Mouse (Mus musculus): ENCODE data around the gene Gm11114. TPM values are rescaled to one million over a fixed set of nuclear protein-coding genes. Genes with fewer than 3 reads are reported as not detected.
A peak's percentile ranks its signal among the peaks of the same experiment; 100 is the strongest.

Gm11114 gene
- polyA plus RNA-seq, 1 experiment: not detected

DNA sequence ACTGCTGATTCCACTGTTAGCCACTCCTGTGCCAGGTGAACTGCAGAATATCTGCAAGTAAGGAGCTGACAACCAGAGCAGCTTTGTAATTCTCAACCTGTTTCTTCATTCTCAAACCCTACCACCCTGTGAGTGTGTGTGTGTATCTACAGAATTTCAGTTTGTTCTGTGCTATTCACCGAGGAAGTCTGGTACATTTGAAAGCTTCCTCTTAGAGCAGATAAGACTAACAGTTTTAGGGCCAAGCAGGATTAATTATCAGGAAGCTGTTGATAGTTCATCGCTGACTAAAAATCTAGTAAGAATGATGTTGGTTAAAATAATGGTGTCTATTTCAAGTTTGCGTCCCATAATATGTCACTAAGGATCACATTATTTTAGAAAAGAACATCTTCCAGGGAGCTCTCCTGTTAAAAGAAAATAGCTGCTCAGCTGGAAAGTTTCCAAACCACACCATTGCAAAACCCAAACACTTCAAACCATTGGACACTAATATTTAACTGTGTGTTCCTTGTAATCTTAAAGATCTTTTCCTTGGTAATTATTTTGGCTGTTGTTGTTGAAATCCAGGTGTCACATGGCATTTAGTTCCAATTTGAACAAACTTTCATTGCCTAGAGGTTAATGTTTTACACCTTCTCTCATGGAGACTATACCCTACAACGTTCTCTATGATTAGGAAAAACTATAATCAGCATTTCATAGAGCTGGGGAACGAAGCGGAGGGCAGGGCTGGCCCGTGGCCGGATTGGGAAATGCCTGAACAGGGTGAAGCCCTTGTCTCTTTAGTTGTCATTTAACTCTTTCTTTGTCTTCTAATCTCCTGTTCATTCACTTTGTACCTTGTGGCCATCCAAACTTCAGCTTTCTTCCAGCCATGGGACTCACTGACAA is 30.6 kb downstream of the Gm11114 start:
- WGBS: 10% methylated on average over 8 of the region's 8 CpGs
- Histone ChIP-seq H3K27ac (ENCODE audit: control insufficient read depth, insufficient read depth, low read depth, low read length, poor library complexity) (peak overlapping the region; percentile 24; the same call in 1 of the 2 replicates), H3K4me3 (replicated peaks; ENCODE audit: control insufficient read depth, low read depth, low read length) (no peak overlapping the region), H3K4me1 (ENCODE audit: control insufficient read depth, insufficient read depth, low read length) (no peaks in the 10 kb centered on the region; the same call in 1 of the 2 replicates)
- TF ChIP-seq CTCF (IDR thresholded peaks at IDR 0.05; ENCODE audit: control insufficient read depth, insufficient read depth, low read length): no peak

DNA sequence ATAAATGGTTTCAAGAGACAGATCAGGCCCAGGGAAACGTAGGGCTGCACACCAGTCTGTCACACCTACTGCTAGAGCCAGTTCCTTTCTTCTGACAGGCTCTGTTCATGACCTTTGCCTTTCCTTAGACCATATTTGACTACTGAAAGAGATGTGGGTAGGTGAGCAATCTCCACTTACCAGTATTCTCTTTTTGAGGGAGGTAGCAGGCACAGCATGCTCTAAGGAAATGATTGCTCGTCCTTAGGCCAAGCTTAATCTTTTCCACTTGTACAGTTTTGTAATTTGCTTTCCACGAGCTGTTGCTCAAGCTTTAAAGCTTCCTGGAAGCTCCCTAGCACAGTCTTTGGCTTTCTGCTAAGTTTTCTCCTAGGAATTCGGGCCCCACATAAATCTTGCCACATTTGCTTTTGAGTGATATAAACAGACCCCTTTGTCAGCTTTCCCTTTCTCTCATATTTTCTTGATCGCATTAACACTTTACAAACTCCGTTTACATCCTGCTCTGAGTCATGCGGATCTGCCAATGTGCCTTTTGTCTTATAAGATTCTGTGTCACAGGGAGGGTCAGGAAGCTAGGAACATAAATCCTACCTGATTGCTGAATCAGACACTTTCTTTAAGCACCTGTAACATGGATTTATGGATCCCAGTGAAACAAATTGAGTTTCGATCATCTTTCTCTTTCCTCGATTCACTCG is 35.4 kb downstream of the Gm11114 start:
- 67% methylated on average over 10 of the region's 10 CpGs for WGBS
- TF ChIP-seq CTCF (IDR thresholded peaks at IDR 0.05; ENCODE audit: control insufficient read depth, insufficient read depth, low read length): no peak
- no peak for TF ChIP-seq POLR2A (IDR thresholded peaks at IDR 0.05; ENCODE audit: borderline replicate concordance, control insufficient read depth, low read depth, low read length)
- Histone ChIP-seq H3K27ac (ENCODE audit: control insufficient read depth, insufficient read depth, low read depth, low read length, poor library complexity) (no peak overlapping the region), H3K4me1 (ENCODE audit: control insufficient read depth, insufficient read depth, low read length) (no peaks in the 10 kb centered on the region; the same call in 1 of the 2 replicates), H3K4me3 (replicated peaks; ENCODE audit: control insufficient read depth, low read depth, low read length) (no peak overlapping the region)

DNA sequence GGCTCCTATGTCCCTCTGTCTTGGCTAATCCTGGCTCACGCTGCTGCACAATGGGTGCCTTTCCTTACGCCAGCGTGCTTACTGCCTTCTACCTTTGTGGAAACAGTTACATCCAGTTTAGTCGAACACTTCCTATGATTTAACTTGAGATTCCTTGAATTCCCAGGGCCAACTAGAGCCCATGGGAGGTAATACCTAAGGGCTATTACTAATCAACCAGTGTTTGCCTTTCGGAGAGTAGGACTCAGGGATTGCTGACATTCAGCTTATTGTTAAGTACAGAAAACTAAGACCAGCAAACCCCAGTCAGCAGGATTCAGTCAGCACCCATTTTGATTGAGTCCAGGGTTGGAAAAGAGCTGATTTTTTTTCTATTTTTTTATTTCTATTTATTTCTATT is 43.0 kb downstream of the Gm11114 start:
- TF ChIP-seq CTCF (IDR thresholded peaks at IDR 0.05; ENCODE audit: control insufficient read depth, insufficient read depth, low read length): no peak
- no peak for TF ChIP-seq POLR2A (IDR thresholded peaks at IDR 0.05; ENCODE audit: borderline replicate concordance, control insufficient read depth, low read depth, low read length)
- Histone ChIP-seq H3K4me1 (ENCODE audit: control insufficient read depth, insufficient read depth, low read length) (no peaks in the 10 kb centered on the region; the same call in 1 of the 2 replicates), H3K4me3 (replicated peaks; ENCODE audit: control insufficient read depth, low read depth, low read length) (no peak overlapping the region), H3K27ac (ENCODE audit: control insufficient read depth, insufficient read depth, low read depth, low read length, poor library complexity) (no peak overlapping the region)
- 71% methylated on average over 5 of the region's 5 CpGs for WGBS

DNA sequence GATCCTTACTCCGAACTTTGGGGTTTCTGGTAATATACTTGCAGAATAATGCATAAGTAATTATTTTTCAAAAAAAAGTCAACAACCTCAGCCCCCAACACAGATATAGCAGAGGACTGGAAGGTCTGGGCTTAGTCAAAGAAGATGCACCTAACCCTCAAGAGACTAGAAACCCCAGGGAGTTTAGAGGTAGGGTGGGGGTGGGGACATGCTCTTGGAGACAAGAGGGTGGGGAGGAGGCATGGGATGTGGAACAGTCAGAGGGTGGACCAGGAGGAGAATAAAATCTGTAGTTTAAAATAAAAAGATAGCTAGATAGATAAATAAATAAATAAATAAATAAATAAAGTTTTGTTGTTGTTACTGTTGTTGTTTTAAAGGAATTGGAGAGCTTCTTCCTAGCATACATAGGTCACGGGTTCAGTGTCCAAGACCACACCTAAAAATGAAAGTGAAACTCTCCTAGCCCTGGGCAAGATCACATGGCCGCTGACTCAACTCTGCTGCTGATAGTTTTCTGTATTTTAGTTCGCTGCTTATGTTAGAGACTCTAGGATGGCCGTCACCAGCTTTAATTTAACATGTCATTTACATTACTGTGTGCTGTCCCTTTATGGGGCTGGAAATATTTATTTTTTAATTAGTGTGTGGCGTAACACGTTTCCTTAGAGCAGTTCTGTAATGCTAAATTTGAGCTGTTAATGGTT is 44.7 kb downstream of the Gm11114 start:
- H3K27ac ChIP-seq (ENCODE audit: control insufficient read depth, insufficient read depth, low read depth, low read length, poor library complexity): no peak overlapping the region
- 51% methylated on average over 7 of the region's 7 CpGs for WGBS
- peak overlapping the region; percentile 53 for H3K4me3 ChIP-seq (replicated peaks; ENCODE audit: control insufficient read depth, low read depth, low read length)
- TF ChIP-seq CTCF (IDR thresholded peaks at IDR 0.05; ENCODE audit: control insufficient read depth, insufficient read depth, low read length): no peak
- TF ChIP-seq POLR2A (IDR thresholded peaks at IDR 0.05; ENCODE audit: borderline replicate concordance, control insufficient read depth, low read depth, low read length): no peak
- H3K4me1 ChIP-seq (ENCODE audit: control insufficient read depth, insufficient read depth, low read length): no peaks in the 10 kb centered on the region; the same call in 1 of the 2 replicates

Other genes starting within 250 kb of the Gm11114 start
- 6.8 and 11.4 TPM in 2 replicates for gene Tent5a, start 14.6 kb downstream of the Gm11114 start, polyA plus RNA-seq (2011; ENCODE audit: insufficient read depth, insufficient read length, low replicate concordance, missing spikeins)

All from bone marrow, adult 2 months (tissue).